Mouse (Mus musculus) adrenal gland, adult 8-10 months (tissue): ENCODE results near the gene Chn2. TPM values are rescaled to one million over a fixed set of nuclear protein-coding genes. Genes with fewer than 3 reads are reported as not detected.

ENCODE experiments used
- DNase-seq: peaks from one replicate; pipeline ENCODE4 v3.0.0; 2022
- total RNA-seq, 4 experiments: library from RNA; stranded (reverse); gene quantifications; 2 replicates each; pipeline ENCODE4 v1.2.4; 2022

The Chn2 gene
- total RNA-seq, 4 experiments from 2014 or later = 7.1 to 24.4 (median 16.6) TPM

GRCm38 (mm10) chr6:54202311-54203020 is 163.1 kb downstream of the Chn2 start:
- peak; percentile 13 for DNase-seq

- DNase-seq = no peak
Observed at GRCm38 (mm10) chr6:54203316-54203715, 164.0 kb downstream of the Chn2 start.

GRCm38 (mm10) chr6:54203926-54204325 is 164.6 kb downstream of the Chn2 start:
- no peak for DNase-seq

GRCm38 (mm10) chr6:54204931-54205330 is 165.6 kb downstream of the Chn2 start:
- no peak for DNase-seq

- DNase-seq = no peak
Observed at GRCm38 (mm10) chr6:54205471-54205870, 166.1 kb downstream of the Chn2 start.

GRCm38 (mm10) chr6:54206221-54206738 is 166.9 kb downstream of the Chn2 start:
- no peak for DNase-seq

- DNase-seq = no peak
Observed at GRCm38 (mm10) chr6:54208786-54209185, 169.4 kb downstream of the Chn2 start.

GRCm38 (mm10) chr6:54210971-54211370 is 171.6 kb downstream of the Chn2 start:
- no peak for DNase-seq

GRCm38 (mm10) chr6:54211939-54212338 is 172.6 kb downstream of the Chn2 start:
- no peak for DNase-seq

- no peak for DNase-seq
Observed at GRCm38 (mm10) chr6:54213743-54214142, 174.4 kb downstream of the Chn2 start.

- DNase-seq = no peak
Observed at GRCm38 (mm10) chr6:54215636-54216035, 176.3 kb downstream of the Chn2 start.

- no peak for DNase-seq
Observed at GRCm38 (mm10) chr6:54216512-54216911, 177.2 kb downstream of the Chn2 start.

GRCm38 (mm10) chr6:54220124-54220523 is 180.8 kb downstream of the Chn2 start:
- no peak for DNase-seq

- DNase-seq = no peak
Observed at GRCm38 (mm10) chr6:54223529-54223928, 184.2 kb downstream of the Chn2 start.

- DNase-seq = peak; percentile 11
Observed at GRCm38 (mm10) chr6:54224325-54224724, 185.0 kb downstream of the Chn2 start.

- no peak for DNase-seq
Observed at GRCm38 (mm10) chr6:54225327-54225726, 186.0 kb downstream of the Chn2 start.

- no peak for DNase-seq
Observed at GRCm38 (mm10) chr6:54227061-54227460, 187.7 kb downstream of the Chn2 start.

GRCm38 (mm10) chr6:54228421-54228820 is 189.1 kb downstream of the Chn2 start:
- DNase-seq = no peak

GRCm38 (mm10) chr6:54228874-54229273 is 189.5 kb downstream of the Chn2 start:
- no peak for DNase-seq

- DNase-seq = no peak
Observed at GRCm38 (mm10) chr6:54231769-54232558, 192.6 kb downstream of the Chn2 start.

GRCm38 (mm10) chr6:54236441-54236840 is 197.1 kb downstream of the Chn2 start:
- no peak for DNase-seq

- DNase-seq = no peak
Observed at GRCm38 (mm10) chr6:54241761-54242160, 202.4 kb downstream of the Chn2 start.

- no peak for DNase-seq
Observed at GRCm38 (mm10) chr6:54242286-54242685, 202.9 kb downstream of the Chn2 start.
